Mouse (Mus musculus): ENCODE results near the gene Pard3. TPM values are rescaled to one million over a fixed set of nuclear protein-coding genes. Genes with fewer than 3 reads are reported as not detected.

Gene Pard3
- polyA plus RNA-seq, 1 experiment from 2014 or later: 7.0 TPM

DNA sequence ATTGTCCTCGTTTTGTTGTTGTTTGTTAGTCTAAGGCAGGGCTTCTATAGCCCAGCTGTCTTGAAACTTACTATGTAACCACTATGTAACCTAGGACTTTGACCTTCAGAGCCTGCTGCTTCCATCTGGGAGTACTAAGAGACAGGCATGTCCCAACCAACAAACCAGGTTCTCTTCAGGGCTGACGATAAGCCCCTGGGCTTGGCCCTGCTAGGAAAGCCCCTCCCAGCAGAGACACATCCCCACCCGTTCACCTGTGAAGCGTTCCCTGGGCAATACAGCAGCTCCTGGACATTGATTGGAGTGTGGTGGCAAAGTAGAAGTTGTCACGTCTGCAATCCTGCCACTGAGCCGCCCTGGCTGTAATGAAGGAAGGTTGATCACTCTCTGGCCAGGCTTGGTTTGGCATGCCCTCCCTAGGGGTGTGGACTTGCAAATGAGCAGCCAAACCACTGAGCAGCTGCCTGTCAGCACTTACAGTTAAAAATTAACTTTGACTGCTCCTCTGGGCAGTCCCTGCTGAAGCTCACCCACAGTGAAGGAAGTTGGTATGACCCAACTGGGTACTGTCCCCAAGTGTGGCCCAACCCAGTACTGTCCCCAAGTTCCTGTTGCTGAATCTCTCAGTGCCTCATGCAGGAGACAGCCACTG is 377.3 kb downstream of the Pard3 start:
- H3K9ac ChIP-seq (ENCODE audit: low read depth, low read length): peak overlapping the region; percentile 32; the same call in 1 of the 2 replicates
- peaks cover 3% of the 10 kb centered on the region for H3K4me1 ChIP-seq (ENCODE audit: control insufficient read depth, low read depth, low read length)
- peak; percentile 91 for ATAC-seq (ENCODE audit: low read depth)
- no peaks in the 10 kb centered on the region for H3K27me3 ChIP-seq (ENCODE audit: control insufficient read depth, insufficient read depth, low read depth, low read length)
- H3K4me3 ChIP-seq (ENCODE audit: low read depth, low read length): peak overlapping the region; percentile 38
- peak overlapping the region; percentile 45 for H3K4me2 ChIP-seq (ENCODE audit: low read depth, low read length)
- no peaks in the 10 kb centered on the region for H3K9me3 ChIP-seq (replicated peaks; ENCODE audit: control insufficient read depth, low read length)
- 27% methylated on average over 6 of the region's 6 CpGs for WGBS (ENCODE audit: insufficient replicate concordance)
- H3K27ac ChIP-seq (ENCODE audit: low read length): peak overlapping the region; percentile 78
- no peaks in the 10 kb centered on the region for H3K36me3 ChIP-seq (ENCODE audit: control insufficient read depth, insufficient read depth)

DNA sequence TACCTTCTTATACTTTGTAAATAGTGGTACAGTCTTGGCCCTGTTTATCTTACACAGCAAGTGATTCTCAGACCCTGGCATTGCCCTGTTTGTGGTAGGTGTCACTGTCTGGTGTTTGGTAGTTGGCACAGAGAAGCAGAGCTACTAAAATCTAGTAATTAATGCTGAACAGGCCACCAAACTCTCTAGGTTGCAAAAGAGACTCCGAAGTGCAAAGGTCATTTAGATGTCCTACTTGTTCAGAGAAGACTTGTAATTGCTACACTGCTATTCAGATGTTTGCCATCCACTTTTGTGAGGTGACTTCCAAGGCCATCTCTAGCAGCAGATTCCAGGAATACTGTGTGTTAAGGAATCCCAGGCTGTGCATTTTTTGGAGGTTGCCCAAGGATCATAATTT is 383.7 kb downstream of the Pard3 start:
- H3K4me2 ChIP-seq (ENCODE audit: low read depth, low read length): no peak overlapping the region
- H3K4me1 ChIP-seq (ENCODE audit: control insufficient read depth, low read depth, low read length): no peaks in the 10 kb centered on the region
- H3K36me3 ChIP-seq (ENCODE audit: control insufficient read depth, insufficient read depth): no peaks in the 10 kb centered on the region
- ATAC-seq (ENCODE audit: low read depth): no peak
- H3K27me3 ChIP-seq (ENCODE audit: control insufficient read depth, insufficient read depth, low read depth, low read length): no peaks in the 10 kb centered on the region
- WGBS (ENCODE audit: insufficient replicate concordance): 58% methylated on average over 1 of the region's 1 CpGs
- no peak overlapping the region for H3K27ac ChIP-seq (ENCODE audit: low read length)
- no peak overlapping the region for H3K4me3 ChIP-seq (ENCODE audit: low read depth, low read length)
- no peaks in the 10 kb centered on the region for H3K9me3 ChIP-seq (replicated peaks; ENCODE audit: control insufficient read depth, low read length)
- H3K9ac ChIP-seq (ENCODE audit: low read depth, low read length): no peak overlapping the region

DNA sequence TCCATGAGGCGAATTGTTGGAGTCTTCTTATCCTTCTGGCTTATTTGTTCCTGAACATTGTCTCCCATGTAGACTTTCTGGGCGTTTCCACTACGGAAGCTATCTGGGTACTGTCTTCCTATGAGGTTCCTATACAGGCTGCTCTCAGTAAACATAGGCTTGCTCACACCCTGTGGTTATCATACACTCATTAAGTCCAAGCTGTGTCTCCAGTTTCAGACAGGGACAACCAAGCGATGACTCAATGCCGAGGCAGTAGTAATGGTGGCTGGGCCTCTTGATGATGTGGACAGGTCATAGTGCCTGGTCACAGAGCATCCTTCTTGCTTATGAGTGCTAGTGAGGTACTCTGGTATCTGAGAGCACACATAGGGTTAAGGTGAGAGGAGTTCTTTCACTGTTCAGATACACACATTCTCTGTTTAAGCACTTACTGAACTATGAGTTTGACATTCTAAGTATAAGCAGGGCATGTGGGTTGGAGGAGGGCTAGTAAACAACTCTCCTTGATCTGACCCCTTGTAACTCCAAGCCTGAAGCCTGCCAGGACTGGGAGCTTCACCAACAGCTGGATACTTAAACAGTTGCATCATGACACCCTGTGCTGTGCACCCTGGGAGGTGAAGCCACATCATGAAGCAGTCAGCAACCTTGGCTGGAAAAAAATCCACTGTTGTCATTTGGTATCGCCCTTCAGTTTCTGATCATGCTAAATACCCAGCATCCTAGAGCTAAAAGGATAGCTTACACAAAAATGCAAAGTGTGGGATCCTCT is 385.6 kb downstream of the Pard3 start:
- Histone ChIP-seq H3K9ac (ENCODE audit: low read depth, low read length) (no peak overlapping the region), H3K36me3 (ENCODE audit: control insufficient read depth, insufficient read depth) (no peaks in the 10 kb centered on the region), H3K27me3 (ENCODE audit: control insufficient read depth, insufficient read depth, low read depth, low read length) (no peaks in the 10 kb centered on the region), H3K27ac (ENCODE audit: low read length) (no peak overlapping the region), H3K4me1 (ENCODE audit: control insufficient read depth, low read depth, low read length) (no peaks in the 10 kb centered on the region), H3K4me2 (ENCODE audit: low read depth, low read length) (no peak overlapping the region), H3K9me3 (replicated peaks; ENCODE audit: control insufficient read depth, low read length) (no peaks in the 10 kb centered on the region), H3K4me3 (ENCODE audit: low read depth, low read length) (no peak overlapping the region)
- ATAC-seq (ENCODE audit: low read depth): no peak
- 66% methylated on average over 6 of the region's 6 CpGs for WGBS (ENCODE audit: insufficient replicate concordance)

DNA sequence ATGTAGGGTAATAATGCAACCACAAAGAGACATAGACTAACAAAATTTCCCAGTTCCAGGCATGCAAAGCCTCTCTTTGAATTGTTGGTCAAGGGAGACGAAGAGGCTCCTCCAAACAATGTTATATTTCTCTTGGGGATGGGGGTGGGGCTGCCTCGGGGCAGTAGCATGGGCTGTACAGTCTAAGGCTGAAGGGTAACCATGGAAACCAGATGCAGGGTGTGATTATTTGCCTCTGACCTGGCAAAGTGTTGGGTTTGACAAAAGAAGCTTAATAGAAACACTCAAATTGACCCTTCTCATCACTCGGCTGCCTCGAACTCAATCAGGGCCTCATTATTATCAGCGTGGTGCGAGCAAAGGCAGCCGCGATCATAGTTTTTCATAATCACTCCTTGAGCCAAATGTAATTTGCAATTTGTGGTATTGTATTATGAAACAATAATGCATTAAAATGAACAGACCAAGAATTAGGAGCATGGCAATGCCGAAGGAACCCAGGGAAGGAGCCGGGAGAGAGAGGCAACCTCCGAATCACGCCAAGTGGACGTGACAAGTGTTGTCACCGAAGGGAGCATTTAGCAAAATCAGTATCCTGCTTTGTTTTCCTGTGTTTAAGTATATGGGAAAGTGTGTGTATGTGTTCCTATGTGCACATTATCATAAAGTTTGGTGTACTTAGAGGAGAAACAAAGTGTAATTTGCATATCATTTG is 387.4 kb downstream of the Pard3 start:
- WGBS (ENCODE audit: insufficient replicate concordance): 77% methylated on average over 14 of the region's 14 CpGs

DNA sequence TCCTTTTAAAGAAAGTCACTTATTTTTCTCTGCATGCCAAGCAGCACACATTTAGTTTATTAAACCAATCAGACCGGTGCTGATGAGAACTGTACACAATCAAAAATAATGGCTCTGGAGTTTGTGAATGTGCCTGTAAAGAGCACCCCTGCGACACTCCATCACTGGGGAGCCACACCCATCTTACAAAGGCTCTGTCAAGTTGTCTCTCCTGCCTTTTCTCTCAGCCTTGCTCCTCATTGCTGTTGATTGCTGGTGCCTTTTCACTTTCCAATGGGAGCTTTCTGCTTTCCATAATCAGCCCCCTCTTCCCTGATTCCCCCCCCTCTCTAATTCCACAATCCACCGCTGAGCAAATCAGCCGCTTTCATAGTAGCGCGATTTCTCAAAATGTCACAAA is 388.7 kb downstream of the Pard3 start:
- Histone ChIP-seq H3K4me2 (ENCODE audit: low read depth, low read length) (no peak overlapping the region), H3K9ac (ENCODE audit: low read depth, low read length) (no peak overlapping the region), H3K4me1 (ENCODE audit: control insufficient read depth, low read depth, low read length) (no peaks in the 10 kb centered on the region), H3K4me3 (ENCODE audit: low read depth, low read length) (no peak overlapping the region), H3K27me3 (ENCODE audit: control insufficient read depth, insufficient read depth, low read depth, low read length) (no peaks in the 10 kb centered on the region), H3K27ac (ENCODE audit: low read length) (no peak overlapping the region), H3K9me3 (replicated peaks; ENCODE audit: control insufficient read depth, low read length) (no peaks in the 10 kb centered on the region), H3K36me3 (ENCODE audit: control insufficient read depth, insufficient read depth) (no peaks in the 10 kb centered on the region)
- WGBS (ENCODE audit: insufficient replicate concordance): 82% methylated on average over 6 of the region's 6 CpGs
- ATAC-seq (ENCODE audit: low read depth): no peak

More for the DNA sequence above, 387.4 kb downstream of the Pard3 start:
- Histone ChIP-seq H3K4me2 (ENCODE audit: low read depth, low read length) (no peak overlapping the region), H3K9ac (ENCODE audit: low read depth, low read length) (no peak overlapping the region), H3K36me3 (ENCODE audit: control insufficient read depth, insufficient read depth) (no peaks in the 10 kb centered on the region), H3K27me3 (ENCODE audit: control insufficient read depth, insufficient read depth, low read depth, low read length) (no peaks in the 10 kb centered on the region), H3K9me3 (replicated peaks; ENCODE audit: control insufficient read depth, low read length) (no peaks in the 10 kb centered on the region), H3K27ac (ENCODE audit: low read length) (no peak overlapping the region), H3K4me3 (ENCODE audit: low read depth, low read length) (no peak overlapping the region), H3K4me1 (ENCODE audit: control insufficient read depth, low read depth, low read length) (no peaks in the 10 kb centered on the region)
- no peak for ATAC-seq (ENCODE audit: low read depth)

DNA sequence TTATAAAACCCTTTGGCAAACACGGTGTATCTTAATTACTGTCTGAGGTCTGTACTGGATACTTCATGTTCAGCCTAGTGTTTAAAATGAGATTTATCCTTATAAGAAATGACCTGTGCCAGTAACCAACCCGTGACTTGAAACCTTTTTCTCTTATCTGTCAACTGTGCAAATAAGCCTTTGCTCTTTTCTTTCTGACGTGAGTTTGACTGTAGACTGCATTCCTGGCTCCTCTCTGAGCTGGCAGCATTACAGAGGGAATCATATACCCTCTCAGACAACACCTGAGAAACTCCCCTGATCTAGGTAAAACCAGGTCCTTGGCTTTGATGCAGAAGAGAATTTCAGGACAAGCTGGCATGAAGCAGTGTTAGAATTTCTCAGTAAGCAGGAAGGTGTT is 394.2 kb downstream of the Pard3 start:
- Histone ChIP-seq H3K9ac (ENCODE audit: low read depth, low read length) (no peak overlapping the region), H3K4me3 (ENCODE audit: low read depth, low read length) (no peak overlapping the region), H3K4me2 (ENCODE audit: low read depth, low read length) (no peak overlapping the region), H3K27ac (ENCODE audit: low read length) (no peak overlapping the region), H3K36me3 (ENCODE audit: control insufficient read depth, insufficient read depth) (no peaks in the 10 kb centered on the region), H3K27me3 (ENCODE audit: control insufficient read depth, insufficient read depth, low read depth, low read length) (no peaks in the 10 kb centered on the region), H3K4me1 (ENCODE audit: control insufficient read depth, low read depth, low read length) (no peaks in the 10 kb centered on the region), H3K9me3 (replicated peaks; ENCODE audit: control insufficient read depth, low read length) (no peaks in the 10 kb centered on the region)
- 44% methylated on average over 3 of the region's 3 CpGs for WGBS (ENCODE audit: insufficient replicate concordance)
- ATAC-seq (ENCODE audit: low read depth): no peak

DNA sequence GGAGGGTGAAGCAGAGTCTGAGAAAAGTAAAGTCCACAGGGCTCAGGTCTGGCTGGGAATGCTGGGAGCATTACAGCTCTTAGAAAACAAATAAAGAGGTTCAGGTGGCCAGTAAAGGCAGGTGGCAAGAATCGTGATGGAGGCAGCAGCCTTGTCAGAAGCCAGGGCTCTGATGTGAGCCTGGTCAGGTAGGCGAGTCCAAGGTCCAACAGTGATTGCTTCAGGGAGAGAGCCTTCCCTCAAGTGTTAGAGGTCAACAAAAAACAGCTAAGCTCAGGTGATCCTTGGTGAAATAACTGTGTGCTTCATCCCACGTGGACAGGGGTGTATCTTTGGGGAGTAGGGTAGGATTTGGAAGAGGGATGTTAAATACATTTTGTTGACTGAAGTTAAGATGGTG is 397.5 kb downstream of the Pard3 start:
- Histone ChIP-seq H3K9me3 (replicated peaks; ENCODE audit: control insufficient read depth, low read length) (no peaks in the 10 kb centered on the region), H3K4me3 (ENCODE audit: low read depth, low read length) (no peak overlapping the region), H3K36me3 (ENCODE audit: control insufficient read depth, insufficient read depth) (no peaks in the 10 kb centered on the region), H3K4me2 (ENCODE audit: low read depth, low read length) (no peak overlapping the region), H3K9ac (ENCODE audit: low read depth, low read length) (no peak overlapping the region), H3K4me1 (ENCODE audit: control insufficient read depth, low read depth, low read length) (no peaks in the 10 kb centered on the region), H3K27me3 (ENCODE audit: control insufficient read depth, insufficient read depth, low read depth, low read length) (no peaks in the 10 kb centered on the region), H3K27ac (ENCODE audit: low read length) (no peak overlapping the region)
- ATAC-seq (ENCODE audit: low read depth): peak; percentile 54; the same call in 1 of the 2 replicates
- 35% methylated on average over 3 of the region's 3 CpGs for WGBS (ENCODE audit: insufficient replicate concordance)

DNA sequence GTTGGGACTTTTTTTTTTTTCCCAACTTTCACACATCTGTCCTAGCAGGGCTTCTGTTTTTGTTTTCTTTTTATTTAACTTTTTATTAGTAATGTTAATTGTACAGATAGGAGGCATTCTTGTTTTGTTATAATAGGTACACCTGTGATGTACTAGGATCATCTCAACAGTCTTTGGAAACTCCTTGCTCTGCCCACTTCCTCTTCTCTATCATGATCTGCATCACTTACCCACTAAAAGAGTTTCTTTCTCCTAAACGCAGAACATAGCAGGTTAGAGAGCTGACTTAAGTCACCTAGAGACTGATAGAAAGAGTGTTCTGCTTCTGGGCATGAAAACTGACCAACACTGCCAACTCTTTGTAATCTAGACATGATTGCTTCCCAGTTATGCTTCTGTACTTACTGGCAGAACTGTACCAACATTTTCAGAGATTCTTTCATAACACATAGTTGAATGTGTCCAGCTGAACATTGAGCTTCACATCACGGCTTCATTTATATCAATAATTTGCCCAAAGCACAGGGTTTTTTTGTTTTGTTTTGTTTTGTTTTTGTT is 398.8 kb downstream of the Pard3 start:
- WGBS (ENCODE audit: insufficient replicate concordance): 42% methylated on average over 2 of the region's 2 CpGs
- no peak overlapping the region for H3K4me2 ChIP-seq (ENCODE audit: low read depth, low read length)
- no peaks in the 10 kb centered on the region for H3K27me3 ChIP-seq (ENCODE audit: control insufficient read depth, insufficient read depth, low read depth, low read length)
- no peak overlapping the region for H3K9ac ChIP-seq (ENCODE audit: low read depth, low read length)
- ATAC-seq (ENCODE audit: low read depth): no peak
- no peak overlapping the region for H3K27ac ChIP-seq (ENCODE audit: low read length)
- no peak overlapping the region for H3K4me3 ChIP-seq (ENCODE audit: low read depth, low read length)
- H3K4me1 ChIP-seq (ENCODE audit: control insufficient read depth, low read depth, low read length): no peaks in the 10 kb centered on the region
- H3K9me3 ChIP-seq (replicated peaks; ENCODE audit: control insufficient read depth, low read length): no peaks in the 10 kb centered on the region
- H3K36me3 ChIP-seq (ENCODE audit: control insufficient read depth, insufficient read depth): no peaks in the 10 kb centered on the region

Measured in liver, embryonic 16.5 days (tissue).